Mouse (Mus musculus) gastrocnemius, postnatal 36 days (tissue): ENCODE results near the gene Castor2. TPM values are rescaled to one million over a fixed set of nuclear protein-coding genes. Genes with fewer than 3 reads are reported as not detected.
A peak's percentile ranks its signal among the peaks of the same experiment; 100 is the strongest.

Source experiments
- DNase-seq, 2 experiments: peaks; one replicate each; pipeline ENCODE4 v3.0.0; 2022
- intact Hi-C: fragments of 180-260 bp; cut with DNase I; formaldehyde crosslinking; loops from one replicate; pipeline ENCODE4 v1.15.1; 2025
- total RNA-seq, 2 experiments: library from RNA; stranded (reverse); gene quantifications; 2 replicates each; pipeline ENCODE4 v1.2.3; 2021

The Castor2 gene
- total RNA-seq, 2 experiments from 2014 or later, result 37.2 to 47.7 TPM

DNA sequence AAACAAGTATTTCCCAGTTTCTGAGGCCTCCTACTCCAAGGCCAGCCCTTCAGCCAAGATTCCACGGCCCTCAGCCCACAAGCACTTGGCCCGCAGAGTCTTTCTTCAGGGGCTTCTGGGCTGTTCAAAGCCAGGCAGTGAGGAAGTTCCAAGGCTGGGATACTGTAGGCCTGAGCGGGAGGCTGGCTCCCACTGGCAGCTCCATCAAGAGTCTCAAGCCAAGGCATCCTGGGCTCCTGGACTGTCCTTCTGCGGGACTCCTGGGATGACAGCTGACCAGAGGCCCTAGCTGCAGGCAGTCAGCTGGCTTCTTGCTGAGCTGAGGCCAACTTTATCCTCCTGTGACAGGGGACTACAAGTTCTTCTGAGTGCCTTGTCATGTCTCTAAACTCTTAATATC, 48.6 kb downstream of the Castor2 start:
- intact Hi-C loops, result no loop called here
- peak; percentile 21 to 31 for DNase-seq

DNA sequence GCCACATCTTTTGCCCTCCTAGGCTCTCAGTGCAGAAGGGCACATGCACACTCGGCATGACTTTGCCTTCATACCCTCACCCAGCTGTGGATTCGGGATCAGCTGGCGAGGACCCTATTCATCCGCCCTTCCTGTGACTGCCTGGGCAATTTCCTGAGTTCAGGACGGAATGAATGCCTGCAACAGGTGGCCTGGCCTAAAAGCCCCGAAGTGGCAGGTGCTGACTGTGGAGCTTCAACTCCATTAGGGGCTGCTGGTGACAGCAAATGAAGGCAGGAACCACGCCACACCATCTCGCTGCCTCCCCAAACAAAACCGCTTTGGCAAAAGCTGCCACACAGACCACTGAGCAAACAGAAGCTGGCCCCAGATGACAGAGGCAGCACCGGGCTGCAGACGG, 52.4 kb downstream of the Castor2 start:
- no peak for DNase-seq
- intact Hi-C loops, result no loop called here

DNA sequence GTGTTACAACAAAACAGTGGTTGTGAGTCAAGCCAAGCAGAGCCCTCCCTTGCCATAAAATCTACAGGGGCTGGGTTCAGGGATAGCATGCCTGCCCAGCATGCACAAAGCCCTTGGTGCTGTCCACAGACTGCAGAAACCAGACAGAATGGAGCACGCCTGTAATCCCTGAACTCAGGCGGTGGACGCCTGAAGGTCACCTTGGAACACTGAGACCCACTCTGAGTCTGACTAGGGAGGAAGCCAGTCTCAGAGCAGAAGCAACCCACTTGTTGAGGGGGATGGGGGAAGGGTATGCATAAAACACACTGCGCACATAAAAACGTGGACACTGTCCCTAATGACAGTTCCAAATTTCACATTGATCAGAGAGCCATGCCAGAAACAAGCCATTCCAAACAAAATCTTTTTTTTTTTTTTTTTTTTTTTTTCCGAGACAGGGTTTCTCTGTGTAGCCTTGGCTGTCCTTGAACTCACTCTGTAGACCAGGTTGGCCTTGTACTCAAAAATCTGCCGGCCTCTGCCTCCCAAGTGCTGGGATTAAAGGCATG, 56.5 kb downstream of the Castor2 start:
- DNase-seq, result no peak
- intact Hi-C loops, result no loop called here

DNA sequence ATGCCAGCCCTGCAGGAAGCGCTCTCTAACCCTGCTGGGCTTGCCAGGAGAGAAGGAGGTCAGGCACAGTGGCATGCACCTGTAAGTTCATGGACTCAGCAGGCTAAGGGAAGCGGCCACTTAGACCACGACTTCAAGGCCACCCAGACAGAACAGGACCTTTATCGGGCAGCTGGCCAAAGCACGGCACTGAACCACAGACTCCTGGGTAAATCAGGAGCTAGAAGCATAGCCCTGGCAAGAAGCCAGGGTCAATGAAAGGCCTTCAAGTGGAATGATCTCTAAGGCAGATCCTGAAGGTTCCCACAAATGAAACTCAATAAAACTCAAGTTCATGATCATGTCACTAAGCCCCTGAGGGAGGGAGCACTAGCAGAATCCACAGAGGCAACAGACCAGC, 65.2 kb downstream of the Castor2 start:
- DNase-seq, result no peak
- intact Hi-C loops, result no loop called here

DNA sequence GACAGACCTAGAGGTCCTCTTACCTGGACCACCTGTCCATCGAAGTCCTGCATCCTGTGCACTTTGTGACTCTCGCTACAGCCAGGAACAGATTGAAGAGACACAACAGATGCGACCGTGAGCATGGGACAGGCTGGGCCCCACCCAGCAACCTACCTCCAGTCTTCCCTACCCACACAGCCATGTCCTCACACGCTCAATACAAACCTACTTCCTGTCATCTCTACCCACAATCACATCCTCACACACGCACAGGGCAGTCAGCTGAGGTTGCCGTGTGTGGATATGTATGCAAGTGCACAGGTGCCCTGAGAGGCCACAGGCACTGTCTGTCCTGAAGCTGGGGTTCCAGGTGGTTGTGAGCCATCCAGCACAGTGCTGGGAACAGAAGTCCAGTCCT, 67.1 kb downstream of the Castor2 start:
- intact Hi-C loops, result no loop called here
- DNase-seq, result no peak

DNA sequence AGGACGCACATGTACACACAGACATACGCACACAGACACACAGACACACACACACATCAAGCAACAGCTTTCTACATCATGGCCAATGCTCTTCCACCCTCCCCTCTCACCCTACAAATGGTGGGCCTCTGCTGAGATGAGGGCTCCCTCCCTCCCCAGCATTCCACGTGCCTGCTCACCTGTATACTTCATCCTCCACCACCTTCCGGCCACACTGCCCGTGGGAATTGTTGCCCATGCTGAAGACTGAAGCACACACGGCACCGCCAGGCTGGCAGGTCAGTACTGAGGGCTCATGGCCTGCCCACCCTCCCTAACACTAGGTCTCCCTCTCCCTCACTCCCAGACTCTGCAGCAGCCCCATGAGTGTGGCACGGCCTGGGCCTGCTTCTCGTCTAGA, 68.5 kb downstream of the Castor2 start:
- intact Hi-C loops, result no loop called here
- DNase-seq, result no peak

DNA sequence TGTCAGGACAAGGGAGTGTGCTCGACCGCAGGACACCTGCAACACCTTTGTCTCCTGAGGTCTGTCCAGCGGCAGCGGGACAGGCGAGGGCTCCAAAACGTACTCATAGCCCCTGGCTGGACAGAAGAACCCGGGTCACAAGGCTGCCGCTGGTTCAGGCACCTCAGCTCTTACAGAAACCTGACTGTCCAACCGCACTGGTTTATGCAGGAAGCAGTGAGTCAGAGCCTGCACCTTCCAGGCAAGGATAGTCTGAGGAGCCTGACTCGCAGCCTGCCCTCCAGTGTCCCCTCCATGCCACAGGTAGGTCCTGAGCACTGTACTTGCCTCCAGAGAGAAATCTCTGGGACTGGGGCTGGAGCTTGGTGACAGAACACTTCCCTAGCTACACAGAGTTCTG, 69.7 kb downstream of the Castor2 start:
- intact Hi-C loops, result no loop called here
- DNase-seq, result no peak

DNA sequence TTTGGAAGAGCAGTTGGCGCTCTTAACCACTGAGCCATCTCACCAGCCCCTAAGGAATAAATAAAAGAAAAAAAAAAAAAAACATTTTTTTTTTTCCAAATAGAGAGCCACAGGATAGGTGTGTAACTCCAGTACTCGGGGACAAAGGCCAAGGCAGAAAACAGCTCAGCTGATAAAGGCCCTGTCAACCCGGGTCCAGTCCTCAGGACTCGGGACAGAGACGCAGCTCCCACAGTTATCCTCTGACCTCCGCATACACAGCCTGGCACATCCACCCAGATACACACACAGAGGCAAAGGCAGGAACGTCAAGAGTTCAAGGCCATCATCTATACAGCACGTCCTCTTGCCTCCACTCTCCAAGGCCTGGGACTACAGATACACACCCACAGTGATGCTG, 70.7 kb downstream of the Castor2 start:
- intact Hi-C loops, result no loop called here
- no peak for DNase-seq

DNA sequence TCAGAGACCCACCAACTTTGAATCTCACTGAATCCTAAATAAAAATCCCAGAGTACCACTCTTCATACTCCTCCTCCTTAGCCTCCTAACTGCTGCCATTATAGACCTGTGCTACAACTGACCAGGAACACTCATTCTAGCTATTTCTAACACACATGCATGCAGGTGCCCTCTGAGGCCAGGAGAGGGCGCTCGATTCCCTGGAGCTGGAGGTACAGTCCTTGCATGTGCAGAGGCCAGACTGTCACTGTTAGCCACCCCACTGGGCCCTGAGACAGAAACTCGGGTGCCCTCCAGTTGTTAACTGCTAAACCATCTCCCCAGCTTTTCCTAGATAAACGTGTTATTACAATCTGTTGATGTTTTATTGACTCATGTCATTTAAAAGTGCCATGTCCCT, 73.7 kb downstream of the Castor2 start:
- intact Hi-C loops, result no loop called here
- DNase-seq, result no peak

DNA sequence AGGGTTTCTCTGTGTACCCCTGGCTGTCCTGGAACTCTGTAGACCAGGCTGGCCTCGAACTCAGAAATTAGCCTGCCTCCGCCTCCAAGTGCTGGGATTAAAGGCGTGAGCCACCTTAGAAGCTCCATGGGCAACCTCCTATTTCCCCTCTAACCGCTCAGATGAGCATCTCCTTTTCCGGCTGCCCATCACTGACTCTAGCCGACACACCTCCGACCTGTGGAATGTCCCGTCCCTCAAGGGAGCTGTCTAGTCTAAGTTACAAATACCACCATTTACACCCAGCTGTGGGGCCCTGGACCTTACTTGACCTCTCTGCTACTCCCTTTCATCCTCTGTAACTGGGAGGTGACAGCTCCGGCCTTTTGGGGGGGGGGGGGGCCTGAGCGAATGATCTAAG, 76.2 kb downstream of the Castor2 start:
- DNase-seq, result no peak
- intact Hi-C loops, result no loop called here

DNA sequence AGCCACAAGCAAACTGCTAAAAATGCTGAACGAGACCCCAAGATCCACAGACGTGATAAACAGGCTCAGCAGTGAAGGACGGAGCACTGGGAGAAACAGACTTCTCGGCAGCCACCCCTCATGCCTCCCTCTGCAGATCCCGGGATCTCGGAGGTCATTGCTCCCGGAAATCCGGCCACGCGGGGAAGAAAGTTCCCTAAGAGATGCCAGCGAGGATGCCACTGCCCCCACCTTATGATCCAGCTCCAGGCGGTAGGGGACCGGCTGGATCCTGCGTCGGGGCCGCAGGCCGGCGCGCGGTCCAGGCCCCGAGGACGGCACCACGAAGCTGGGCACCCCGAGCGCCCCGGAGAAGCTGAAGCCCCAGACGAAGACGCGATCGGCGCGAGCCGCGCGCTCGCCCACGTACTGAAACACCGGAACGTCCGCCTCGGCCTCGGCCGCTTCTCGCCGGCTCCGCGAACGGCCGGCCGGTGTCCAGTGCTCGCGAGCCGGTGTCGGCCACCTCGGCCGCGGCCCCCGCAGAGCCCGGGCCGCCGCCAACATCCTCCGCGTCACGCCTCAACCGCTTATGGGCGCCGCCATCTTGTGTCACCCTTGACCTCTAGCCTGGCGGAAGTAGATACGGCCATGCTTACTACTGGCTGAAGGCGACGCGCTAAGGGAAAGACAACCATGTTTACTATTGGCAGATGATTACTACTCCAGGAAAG, 76.8 kb downstream of the Castor2 start, which contains the start of gene Rcc1l:
TSS of gene Rcc1l (minus strand) at position 606 of the 713 bp plus-strand sequence.
- peak; percentile 71 to 77 for DNase-seq
- intact Hi-C loops, result no loop called here

DNA sequence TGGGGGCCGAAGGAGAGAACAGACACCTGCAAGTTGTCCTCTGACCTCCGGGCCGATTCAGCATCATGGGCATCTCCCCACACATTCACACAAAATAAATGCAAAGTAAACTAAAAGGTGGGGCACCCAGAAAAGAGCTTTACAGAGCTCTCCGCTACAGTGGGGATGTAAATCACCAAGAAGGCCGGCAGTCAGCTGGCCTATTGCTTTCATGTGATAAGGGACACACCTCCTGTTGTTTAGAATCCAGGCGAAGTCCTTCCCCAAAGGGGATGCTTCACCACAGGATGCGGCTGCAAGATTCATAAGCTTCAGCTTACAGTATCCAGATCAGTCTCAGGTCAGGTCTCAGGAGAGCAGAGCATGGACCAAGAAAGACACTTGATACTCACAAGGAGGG, 79.0 kb downstream of the Castor2 start:
- intact Hi-C loops, result no loop called here
- DNase-seq, result no peak

DNA sequence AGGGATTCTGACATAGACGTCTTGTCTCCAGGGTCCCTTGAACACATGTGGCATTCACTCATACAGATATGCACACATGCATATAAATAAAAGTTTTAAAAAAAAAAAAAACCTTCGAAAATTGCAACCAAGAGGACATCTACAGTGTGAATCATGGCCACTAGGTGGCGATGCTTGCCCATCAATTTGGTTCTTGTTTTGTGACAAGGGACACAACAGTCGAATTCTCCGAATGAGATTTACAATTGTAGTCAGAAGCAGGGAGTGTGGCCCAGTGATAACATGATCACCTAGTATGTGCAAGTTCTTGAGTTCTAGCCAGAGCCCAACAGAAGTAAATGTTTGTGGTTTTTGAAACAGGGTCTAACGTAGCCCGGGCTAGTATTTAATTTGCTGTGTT, 80.4 kb downstream of the Castor2 start:
- intact Hi-C loops, result loop anchor here (2.0 to 5.0 kb wide), 2 partner anchors 163 to 307 kb away; no protein-coding TSS in a partner anchor
- peak; percentile 65 to 73 for DNase-seq

DNA sequence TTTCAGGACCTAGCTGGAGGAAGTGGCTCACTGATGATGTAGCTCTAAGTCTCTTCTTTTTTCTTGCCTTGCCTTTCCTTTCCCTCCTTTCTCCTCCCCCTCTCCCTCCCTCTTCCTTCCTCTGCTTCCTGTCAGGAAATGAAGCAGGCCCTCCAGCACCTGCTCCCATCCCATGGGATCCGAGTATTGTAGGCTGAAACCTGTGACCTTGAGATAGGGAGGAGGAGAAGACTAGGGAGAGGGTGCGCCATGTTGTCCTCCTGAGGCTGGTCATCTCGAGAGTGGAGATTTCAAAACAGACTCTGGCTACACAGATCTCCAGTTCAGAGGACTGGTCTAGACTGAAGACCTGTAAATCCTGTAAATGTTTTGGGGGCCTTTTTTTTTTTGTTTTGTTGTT, 82.7 kb downstream of the Castor2 start:
- no peak for DNase-seq
- intact Hi-C loops, result loop anchor here (5.0 kb wide), 1 partner anchor 305 kb away; no protein-coding TSS in a partner anchor

DNA sequence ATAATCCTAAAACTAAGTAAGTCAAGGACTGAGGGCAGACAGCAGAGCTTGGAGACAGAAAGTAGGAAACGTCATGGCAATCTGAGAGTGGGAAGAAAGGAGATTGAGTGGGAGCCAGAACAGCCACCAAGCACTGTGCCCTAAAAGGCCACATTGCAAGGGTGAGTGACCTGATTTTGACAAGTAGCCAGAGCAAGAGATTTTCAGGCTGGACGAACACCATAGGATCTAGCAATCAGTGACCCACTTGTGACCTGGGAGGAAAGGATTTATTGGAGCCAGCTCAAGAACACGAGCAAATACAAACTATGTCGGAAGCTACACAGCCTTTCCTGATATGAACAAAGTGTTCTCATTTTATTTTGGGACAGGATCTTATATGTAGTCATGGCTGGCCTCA, 83.2 kb downstream of the Castor2 start:
- intact Hi-C loops, result loop anchor here (5.0 kb wide), 1 partner anchor 305 kb away; no protein-coding TSS in a partner anchor
- peak in 1 of 2 experiments; percentile 13 for DNase-seq

DNA sequence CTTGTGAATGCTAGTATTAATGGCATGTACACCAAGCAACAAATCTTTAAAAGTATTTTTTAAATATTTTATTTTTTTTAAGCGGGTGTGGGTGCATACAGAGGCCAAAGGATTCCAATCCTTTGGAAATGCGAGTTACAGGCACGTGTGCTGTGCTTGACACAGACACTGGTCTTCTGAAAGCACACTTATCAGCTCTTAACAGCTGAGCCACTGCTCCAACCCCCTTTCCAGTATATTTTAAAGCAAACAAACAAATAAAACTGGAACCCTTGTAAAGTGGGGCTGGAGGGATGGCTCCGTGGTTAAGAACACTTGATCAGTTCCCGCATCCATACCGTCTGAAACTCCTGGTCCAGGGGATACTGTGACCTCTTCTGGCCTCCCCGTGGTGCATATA, 83.7 kb downstream of the Castor2 start:
- DNase-seq, result no peak
- intact Hi-C loops, result loop anchor here (5.0 kb wide), 1 partner anchor 304 kb away; no protein-coding TSS in a partner anchor

DNA sequence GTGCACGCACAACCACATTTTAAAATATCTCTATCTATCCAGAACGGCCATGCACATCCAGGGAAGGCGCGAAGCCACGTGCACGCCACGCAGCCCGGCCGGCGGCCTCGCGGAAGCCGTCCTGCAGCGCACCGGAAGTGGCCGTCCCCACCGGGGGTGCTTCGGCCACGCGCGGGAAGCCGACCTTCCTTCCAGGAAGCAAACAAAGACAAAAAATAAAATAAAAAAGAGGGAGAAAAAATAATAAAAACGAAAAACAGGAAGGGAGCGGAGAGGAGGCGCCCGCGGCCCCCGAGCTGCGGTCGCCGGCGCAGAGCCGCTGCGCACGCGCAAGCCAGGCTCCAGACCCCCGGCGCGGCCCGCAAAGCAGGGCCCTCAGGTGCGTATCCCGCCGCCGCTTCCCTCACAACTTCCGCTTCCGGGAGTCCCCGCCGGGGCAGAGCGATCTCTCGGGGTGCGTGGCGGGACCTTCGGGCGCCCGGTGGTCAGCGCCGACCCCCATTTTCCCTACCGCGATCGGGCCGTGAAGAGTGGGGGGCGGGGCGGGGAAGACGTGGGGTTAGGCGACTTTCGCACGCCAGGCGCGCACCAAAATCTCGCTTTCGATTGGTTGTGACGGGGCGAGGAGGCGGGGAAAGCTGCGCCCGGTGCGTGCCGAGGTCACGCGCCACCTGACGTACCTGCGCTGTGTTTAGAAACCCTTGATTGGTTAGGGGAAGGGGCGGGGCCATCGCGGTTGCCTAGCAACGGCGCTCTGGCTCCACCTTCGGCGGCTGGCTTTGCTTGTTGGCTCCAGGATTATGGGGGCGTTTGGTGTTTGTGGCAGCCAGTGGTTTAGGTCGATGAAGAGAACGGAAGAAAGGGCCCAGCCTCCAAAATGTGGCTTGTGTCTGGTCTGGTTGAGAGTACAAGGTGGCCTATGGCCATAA, 84.6 kb downstream of the Castor2 start, which contains the start of gene Gtf2ird2:
TSS of gene Gtf2ird2 (plus strand) at position 140 of the 929 bp plus-strand sequence.
- peak; percentile 98 for DNase-seq
- intact Hi-C loops, result loop anchor here (5.0 kb wide), 1 partner anchor 303 kb away; no protein-coding TSS in a partner anchor

DNA sequence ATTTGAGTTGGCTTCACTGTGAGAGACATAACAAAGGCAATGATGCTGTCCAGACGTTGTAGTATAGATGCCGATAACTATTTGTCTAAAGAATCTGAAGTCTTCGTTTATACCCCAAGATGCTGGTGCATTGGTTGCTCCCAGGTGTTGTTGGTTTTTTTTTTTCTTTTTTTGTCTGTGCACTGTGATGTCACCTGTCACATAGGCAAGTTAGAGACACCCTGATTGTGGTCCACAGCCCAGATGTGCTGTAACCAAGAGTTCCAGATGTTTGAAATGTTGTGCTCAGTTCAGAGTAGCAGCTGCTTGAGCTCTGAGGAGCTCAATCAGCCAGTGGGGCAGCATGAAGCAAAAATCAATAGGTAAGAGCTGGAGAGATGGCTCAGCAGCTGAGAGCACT, 86.5 kb downstream of the Castor2 start:
- intact Hi-C loops, result no loop called here
- no peak for DNase-seq

DNA sequence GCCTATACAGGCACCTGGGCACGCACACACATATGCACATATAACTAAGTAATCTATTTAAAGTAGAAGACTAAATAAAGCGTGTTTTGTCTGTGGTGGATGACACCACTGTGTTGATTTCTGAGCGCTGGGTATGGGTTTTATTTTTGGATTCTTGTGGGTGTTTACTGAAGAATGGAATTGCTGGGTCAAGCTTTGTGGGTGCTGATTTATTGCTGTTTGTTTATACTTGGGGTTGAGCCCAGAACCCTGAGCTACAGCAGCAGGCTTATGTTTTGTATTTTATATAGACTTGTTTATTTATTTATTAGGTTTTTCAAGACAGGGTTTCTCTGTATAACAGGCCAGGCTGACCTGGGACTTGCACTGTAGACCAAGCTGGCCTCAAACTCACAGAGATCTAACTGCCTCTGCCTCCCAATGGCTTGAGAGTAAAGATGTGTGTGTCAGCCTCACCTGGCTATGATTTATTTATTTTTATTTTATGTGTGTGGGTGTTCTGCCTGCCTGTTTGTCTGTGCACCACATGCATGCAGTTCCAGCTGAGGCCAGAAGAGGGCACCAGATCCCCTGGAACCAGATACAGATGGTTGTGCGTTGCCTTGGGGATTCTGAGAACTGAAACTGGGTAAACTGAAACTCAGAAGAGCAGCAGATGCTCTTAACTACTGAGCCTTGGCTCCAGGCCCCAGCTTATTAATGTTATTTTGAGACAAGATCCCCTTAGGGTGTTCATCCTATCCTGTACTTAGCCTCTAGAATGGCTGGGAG, 87.6 kb downstream of the Castor2 start:
- intact Hi-C loops, result no loop called here
- DNase-seq, result peak; percentile 33 to 46

DNA sequence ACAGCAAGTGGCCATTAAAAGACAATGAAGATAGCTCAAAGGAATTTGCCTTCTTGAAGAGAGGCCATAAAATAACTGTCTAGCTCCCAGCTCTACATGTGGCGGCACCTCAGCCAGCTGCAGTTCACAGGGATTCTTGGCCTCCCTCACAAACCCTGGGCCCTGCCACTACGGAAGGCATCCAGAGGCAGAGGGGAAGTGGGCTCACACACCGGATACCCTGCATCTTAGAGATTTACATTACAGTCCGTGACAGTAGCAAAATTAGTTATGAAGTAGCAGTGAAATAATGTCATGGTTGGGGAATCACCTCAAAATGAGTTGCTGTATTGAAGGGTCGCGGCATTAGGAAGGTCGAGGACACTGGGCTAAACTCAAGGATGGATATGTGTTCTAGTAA, 89.1 kb downstream of the Castor2 start:
- DNase-seq, result no peak
- intact Hi-C loops, result no loop called here
